Mouse (Mus musculus): ENCODE data around the gene Ipo9. TPM values are rescaled to one million over a fixed set of nuclear protein-coding genes. Genes with fewer than 3 reads are reported as not detected.

Ipo9 gene
- polyA plus RNA-seq, 1 experiment from 2014 or later = 182 TPM

DNA sequence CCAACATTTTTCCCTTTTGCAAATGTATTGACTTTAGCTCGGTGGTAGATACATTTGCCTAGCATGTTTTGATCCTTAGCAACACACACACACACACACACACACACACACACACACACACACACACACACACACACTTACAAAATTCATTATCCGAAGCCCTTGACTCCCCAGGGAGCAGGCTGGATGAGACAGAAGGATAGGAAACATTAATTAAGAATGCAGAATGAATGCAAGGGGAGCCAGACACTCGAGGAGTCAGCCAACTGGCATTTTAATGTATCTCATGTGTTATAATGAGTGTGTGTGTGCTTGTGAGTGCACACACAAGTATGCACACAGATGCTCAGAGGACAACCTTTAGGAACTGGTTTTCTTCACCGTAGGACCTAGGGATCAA, 68.8 kb downstream of the Ipo9 start:
- WGBS = 85% methylated on average over 4 of the region's 4 CpGs
- Histone ChIP-seq H3K4me1 (peaks cover 18% of the 10 kb centered on the region; the same call in 1 of the 2 replicates), H3K27ac (replicated peaks) (no peak overlapping the region), H3K4me3 (no peak overlapping the region), H3K27me3 (replicated peaks; ENCODE audit: low read depth, poor library complexity, severe bottlenecking) (no peaks in the 10 kb centered on the region), H3K9me3 (0 out of 2 replicates have a peak, but pooled peaks cover 6% of the 10 kb centered on the region), H3K36me3 (replicated peaks) (no peaks in the 10 kb centered on the region)
- DNase-seq (ENCODE audit: low spot score) = no peak

GRCm38 (mm10) chr1:135359071-135359470, 71.2 kb downstream of the Ipo9 start:
- Histone ChIP-seq H3K4me3 (no peak overlapping the region), H3K4me1 (peaks cover 18% of the 10 kb centered on the region; the same call in 1 of the 2 replicates), H3K27me3 (replicated peaks; ENCODE audit: low read depth, poor library complexity, severe bottlenecking) (no peaks in the 10 kb centered on the region), H3K27ac (replicated peaks) (no peak overlapping the region; the same call in 1 of the 2 replicates), H3K36me3 (replicated peaks) (no peaks in the 10 kb centered on the region), H3K9me3 (0 out of 2 replicates have a peak, but pooled peaks cover 6% of the 10 kb centered on the region)
- WGBS = 35% methylated on average over 2 of the region's 2 CpGs
- no peak for DNase-seq (ENCODE audit: low spot score)

DNA sequence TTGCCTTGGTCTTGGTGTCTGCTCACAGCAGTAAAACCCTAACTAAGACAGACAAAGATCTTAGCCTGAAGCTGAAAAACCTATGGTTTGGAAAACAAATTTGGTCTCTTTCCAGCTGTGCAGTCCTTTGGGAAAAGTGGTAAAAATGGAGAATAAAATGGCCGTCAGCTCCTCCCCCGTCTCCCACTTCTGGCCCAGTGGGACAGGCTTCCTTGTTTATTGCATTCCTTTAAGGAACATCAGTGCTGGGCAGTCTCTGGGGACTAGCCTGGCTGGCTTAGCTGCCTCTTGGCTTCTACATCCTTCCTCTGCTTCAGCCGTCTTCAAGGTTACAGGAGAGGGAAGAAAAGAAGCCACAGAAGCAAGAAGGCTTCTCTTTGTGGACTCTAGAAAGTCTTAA, 78.3 kb downstream of the Ipo9 start:
- no peak overlapping the region for H3K4me3 ChIP-seq
- WGBS = 85% methylated on average over 3 of the region's 3 CpGs
- DNase-seq (ENCODE audit: low spot score) = no peak
- peaks cover 15% of the 10 kb centered on the region for H3K4me1 ChIP-seq
- no peak overlapping the region for H3K27ac ChIP-seq (replicated peaks)
- no peaks in the 10 kb centered on the region for H3K9me3 ChIP-seq
- H3K27me3 ChIP-seq (replicated peaks; ENCODE audit: low read depth, poor library complexity, severe bottlenecking) = no peaks in the 10 kb centered on the region
- no peaks in the 10 kb centered on the region for H3K36me3 ChIP-seq (replicated peaks)

DNA sequence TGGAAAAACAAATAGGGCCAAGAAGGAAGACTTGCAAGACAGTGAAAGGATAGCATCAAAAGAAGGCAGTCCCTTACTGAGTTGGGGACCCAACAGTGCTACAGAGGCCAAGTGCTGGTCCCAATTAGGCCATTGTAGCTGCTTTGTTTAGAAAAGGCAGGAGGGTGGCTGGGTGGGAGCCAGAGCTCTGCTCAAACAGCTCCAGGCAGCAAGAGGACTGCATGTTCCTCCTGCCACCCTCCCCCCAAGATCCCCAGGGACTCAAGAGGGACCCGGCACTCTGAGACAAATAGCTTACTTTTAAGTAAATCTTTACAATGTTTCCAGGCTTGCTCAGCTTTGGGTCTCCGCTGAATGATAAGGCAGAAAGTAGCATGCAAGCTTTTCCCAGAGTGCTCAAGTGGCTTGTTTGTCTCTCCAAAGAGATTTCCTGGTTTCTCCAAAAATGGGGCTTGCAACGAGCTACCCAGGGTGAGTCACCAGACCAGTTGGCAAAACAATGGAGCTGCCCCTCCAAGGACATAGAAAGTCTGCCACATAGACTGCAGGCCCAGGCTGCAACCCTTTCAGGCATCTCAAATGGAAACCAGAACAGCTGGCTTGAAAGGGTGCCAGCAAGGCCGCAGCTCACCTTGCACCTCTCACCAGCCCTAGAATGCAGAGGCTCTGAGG, 82.7 kb downstream of the Ipo9 start:
- Histone ChIP-seq H3K9me3 (no peaks in the 10 kb centered on the region), H3K36me3 (replicated peaks) (no peaks in the 10 kb centered on the region), H3K27me3 (replicated peaks; ENCODE audit: low read depth, poor library complexity, severe bottlenecking) (no peaks in the 10 kb centered on the region), H3K27ac (replicated peaks) (peak overlapping the region; percentile 63), H3K4me1 (peaks cover 25% of the 10 kb centered on the region), H3K4me3 (no peak overlapping the region)
- 48% methylated on average over 4 of the region's 4 CpGs for WGBS
- no peak for DNase-seq (ENCODE audit: low spot score)

DNA sequence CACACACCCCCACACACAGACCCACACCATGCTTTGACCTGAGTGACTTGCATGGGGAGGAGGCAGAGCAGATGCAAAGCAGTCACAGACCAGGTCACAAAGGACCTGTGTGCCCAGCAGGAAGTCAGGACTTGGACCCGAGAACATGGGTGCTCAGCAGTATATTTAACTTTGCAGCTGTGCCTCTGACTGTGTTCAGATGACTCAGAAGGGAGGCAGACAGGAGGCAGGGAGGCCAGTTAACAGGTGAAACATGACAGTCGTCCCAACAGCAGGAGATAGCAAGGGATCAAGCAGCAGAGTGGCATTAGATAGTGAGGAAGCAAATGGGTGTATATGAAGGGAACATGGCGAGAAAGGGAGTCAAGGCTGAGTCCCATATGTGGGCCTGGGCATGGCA, 83.4 kb downstream of the Ipo9 start:
- WGBS = 59% methylated on average over 3 of the region's 3 CpGs
- no peaks in the 10 kb centered on the region for H3K27me3 ChIP-seq (replicated peaks; ENCODE audit: low read depth, poor library complexity, severe bottlenecking)
- H3K4me3 ChIP-seq = no peak overlapping the region
- H3K27ac ChIP-seq (replicated peaks) = no peak overlapping the region; the same call in 1 of the 2 replicates
- H3K4me1 ChIP-seq = peaks cover 25% of the 10 kb centered on the region
- DNase-seq (ENCODE audit: low spot score) = no peak
- H3K36me3 ChIP-seq (replicated peaks) = no peaks in the 10 kb centered on the region
- no peaks in the 10 kb centered on the region for H3K9me3 ChIP-seq

GRCm38 (mm10) chr1:135344026-135344425, 86.3 kb downstream of the Ipo9 start:
- Histone ChIP-seq H3K27ac (replicated peaks) (0 out of 2 replicates have a peak overlapping the region, but pooled peaks have one; percentile 40), H3K27me3 (replicated peaks; ENCODE audit: low read depth, poor library complexity, severe bottlenecking) (no peaks in the 10 kb centered on the region), H3K4me1 (peaks cover 24% of the 10 kb centered on the region), H3K9me3 (no peaks in the 10 kb centered on the region), H3K36me3 (replicated peaks) (no peaks in the 10 kb centered on the region), H3K4me3 (no peak overlapping the region)
- WGBS = 61% methylated on average over 4 of the region's 4 CpGs
- no peak for DNase-seq (ENCODE audit: low spot score)

DNA sequence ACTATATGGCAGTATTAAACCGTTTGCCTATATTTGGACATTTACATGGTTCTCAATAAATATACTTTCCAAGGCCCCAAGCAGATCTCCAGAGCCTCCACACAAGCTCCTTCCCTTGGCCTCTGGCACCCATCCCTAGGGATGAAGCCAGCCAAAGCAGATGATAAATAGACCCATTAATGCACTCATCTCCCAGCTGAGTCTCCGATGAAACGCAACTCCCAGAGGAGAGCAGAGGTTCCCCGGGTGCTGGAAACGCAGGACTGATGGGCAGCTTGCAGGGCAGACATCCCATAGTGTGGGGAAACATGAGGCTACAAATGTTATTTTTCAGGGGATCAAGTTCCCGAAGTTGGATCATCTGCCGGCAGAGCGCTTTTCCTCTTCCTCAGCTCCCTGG, 88.4 kb downstream of the Ipo9 start:
- H3K9me3 ChIP-seq = no peaks in the 10 kb centered on the region
- 75% methylated on average over 8 of the region's 8 CpGs for WGBS

More for the DNA sequence above, 88.4 kb downstream of the Ipo9 start:
- no peaks in the 10 kb centered on the region for H3K27me3 ChIP-seq (replicated peaks; ENCODE audit: low read depth, poor library complexity, severe bottlenecking)
- H3K27ac ChIP-seq (replicated peaks) = no peak overlapping the region
- peaks cover 10% of the 10 kb centered on the region for H3K4me1 ChIP-seq
- no peak for DNase-seq (ENCODE audit: low spot score)
- no peak overlapping the region for H3K4me3 ChIP-seq
- no peaks in the 10 kb centered on the region for H3K36me3 ChIP-seq (replicated peaks)

Small RNA genes within 50 kb of the gene (microRNA-seq; reads per million reads assigned to microRNA genes)
- gene Mir1231 = 2.7 reads per million

Other genes with a start within 250 kb of the Ipo9 start
- gene Elf3, start 171.9 kb downstream of the Ipo9 start, polyA plus RNA-seq (2016; fragmentation: Nextera tagmentation; extraction: Ambion mirVana) = 6.3 and 6.4 TPM in 2 replicates
- 97.1 and 100 TPM in 2 replicates for gene Rnpep, start 146.4 kb downstream of the Ipo9 start, polyA plus RNA-seq (2016; fragmentation: Nextera tagmentation; extraction: Ambion mirVana)
- gene Timm17a, start 116.7 kb downstream of the Ipo9 start, polyA plus RNA-seq (2016; fragmentation: Nextera tagmentation; extraction: Ambion mirVana) = 213 and 215 TPM in 2 replicates
- 0.31 and 0.33 TPM in 2 replicates for gene Lmod1, start 105.7 kb downstream of the Ipo9 start, polyA plus RNA-seq (2016; fragmentation: Nextera tagmentation; extraction: Ambion mirVana)
- 53.5 and 55.9 TPM in 2 replicates for gene Shisa4, start 55.3 kb downstream of the Ipo9 start, polyA plus RNA-seq (2016; fragmentation: Nextera tagmentation; extraction: Ambion mirVana)
- gene Nav1, start 176.8 kb upstream of the Ipo9 start, polyA plus RNA-seq (2016; fragmentation: Nextera tagmentation; extraction: Ambion mirVana) = 24.1 and 27.6 TPM in 2 replicates

All from embryonic facial prominence, embryonic 10.5 days (tissue).